Mouse (Mus musculus): ENCODE results near the gene Samd14. TPM values are rescaled to one million over a fixed set of nuclear protein-coding genes. Genes with fewer than 3 reads are reported as not detected.
A peak's percentile ranks its signal among the peaks of the same experiment; 100 is the strongest.
"Not testable (repeated sequence)": the region's sequence is repeated elsewhere in the genome, so short reads cannot be mapped to it uniquely, and the experiment has no call there.

Gene Samd14
- polyA plus RNA-seq (2015; fragmentation: Nextera tagmentation; extraction: Ambion mirVana): 15.0 and 15.3 TPM in 2 replicates

- WGBS: under 1% methylated on average over 30 of the region's 32 CpGs
- Histone ChIP-seq H3K4me1 (replicated peaks) (peaks cover 33% of the 10 kb centered on the region), H3K27me3 (replicated peaks) (no peaks in the 10 kb centered on the region), H3K9ac (peak within 1 kb of the TSS; percentile 77), H3K4me2 (replicated peaks) (peak within 1 kb of the TSS; percentile 76), H3K4me3 (replicated peaks) (peak within 1 kb of the TSS; percentile 63), H3K9me3 (no peaks in the 10 kb centered on the region), H3K27ac (peak within 1 kb of the TSS; percentile 88), H3K36me3 (peaks cover 5% of the 10 kb centered on the region; the same call in 1 of the 2 replicates)
- peak; percentile 70 for ATAC-seq
These were observed at the start of gene Samd14 for GRCm38 (mm10) chr11:95009629-95010014. Samd14 (plus strand) TSS chr11:95009879.

GRCm38 (mm10) chr11:94962534-94963101 is 47.1 kb upstream of the Samd14 start:
- H3K27me3 ChIP-seq (replicated peaks): no peaks in the 10 kb centered on the region
- H3K9ac ChIP-seq: no peak overlapping the region
- WGBS: 57% methylated on average over 5 of the region's 5 CpGs
- H3K9me3 ChIP-seq: no peaks in the 10 kb centered on the region
- H3K4me1 ChIP-seq (replicated peaks): peaks cover 16% of the 10 kb centered on the region
- no peak overlapping the region for H3K4me3 ChIP-seq (replicated peaks)
- no peaks in the 10 kb centered on the region for H3K36me3 ChIP-seq
- no peak overlapping the region for H3K27ac ChIP-seq
- no peak overlapping the region for H3K4me2 ChIP-seq (replicated peaks)
- no peak for ATAC-seq

DNA sequence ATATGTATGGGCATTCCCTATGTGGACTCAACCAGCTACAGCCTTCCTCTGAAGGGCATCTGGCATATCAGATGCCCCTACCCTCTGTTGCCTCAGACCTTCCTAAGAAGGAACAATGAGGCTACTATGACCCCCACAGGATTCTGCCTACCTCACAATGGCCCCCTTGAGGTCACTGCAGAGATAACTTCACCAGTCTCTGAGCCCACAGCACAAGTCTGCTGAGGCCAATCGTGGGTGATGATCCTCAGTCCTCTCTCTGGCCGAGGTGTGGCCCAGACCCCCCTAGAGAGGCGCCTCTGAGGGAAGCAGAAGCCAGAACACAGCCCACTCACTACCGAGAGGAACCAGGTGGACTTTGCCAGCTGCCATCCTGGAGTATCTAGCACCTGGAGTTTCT is 42.3 kb upstream of the Samd14 start, which contains the start of gene Hils1:
TSS of gene Hils1 (plus strand) at position 175 of the 400 bp plus-strand sequence.
- 36% methylated on average over 4 of the region's 4 CpGs for WGBS
- Histone ChIP-seq H3K4me1 (replicated peaks) (0 out of 2 replicates have a peak, but pooled peaks cover 7% of the 10 kb centered on the region), H3K4me2 (replicated peaks) (no peak within 1 kb of the TSS), H3K9me3 (no peaks in the 10 kb centered on the region), H3K27me3 (replicated peaks) (no peaks in the 10 kb centered on the region), H3K27ac (no peak within 1 kb of the TSS), H3K36me3 (no peaks in the 10 kb centered on the region), H3K4me3 (replicated peaks) (no peak within 1 kb of the TSS), H3K9ac (no peak within 1 kb of the TSS)
- no peak for ATAC-seq

DNA sequence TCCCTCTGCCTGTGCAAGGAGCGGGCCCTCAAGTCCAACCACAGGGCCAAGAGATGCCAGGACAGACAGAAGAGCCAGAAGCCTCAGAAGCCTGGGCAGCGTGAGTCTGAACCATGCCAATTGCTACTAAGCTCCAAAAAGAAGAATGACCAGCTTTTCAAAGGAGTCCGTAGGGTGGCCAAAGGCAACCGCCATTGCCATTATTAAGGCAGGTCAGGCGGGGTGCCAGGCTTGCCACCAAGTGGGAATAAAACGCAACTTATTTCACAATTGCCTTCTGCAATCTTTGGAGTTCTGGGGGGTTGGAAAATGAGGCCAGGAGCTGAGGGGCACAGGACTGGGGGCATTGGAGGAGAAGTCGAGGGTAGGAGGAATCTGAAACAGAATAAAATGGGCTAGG is 41.5 kb upstream of the Samd14 start:
- H3K4me2 ChIP-seq (replicated peaks): no peak overlapping the region
- no peaks in the 10 kb centered on the region for H3K9me3 ChIP-seq
- H3K27ac ChIP-seq: no peak overlapping the region
- no peak overlapping the region for H3K9ac ChIP-seq
- H3K4me1 ChIP-seq (replicated peaks): 0 out of 2 replicates have a peak, but pooled peaks cover 7% of the 10 kb centered on the region
- no peaks in the 10 kb centered on the region for H3K27me3 ChIP-seq (replicated peaks)
- no peak overlapping the region for H3K4me3 ChIP-seq (replicated peaks)
- WGBS: 81% methylated on average over 7 of the region's 7 CpGs
- no peaks in the 10 kb centered on the region for H3K36me3 ChIP-seq
- ATAC-seq: no peak

DNA sequence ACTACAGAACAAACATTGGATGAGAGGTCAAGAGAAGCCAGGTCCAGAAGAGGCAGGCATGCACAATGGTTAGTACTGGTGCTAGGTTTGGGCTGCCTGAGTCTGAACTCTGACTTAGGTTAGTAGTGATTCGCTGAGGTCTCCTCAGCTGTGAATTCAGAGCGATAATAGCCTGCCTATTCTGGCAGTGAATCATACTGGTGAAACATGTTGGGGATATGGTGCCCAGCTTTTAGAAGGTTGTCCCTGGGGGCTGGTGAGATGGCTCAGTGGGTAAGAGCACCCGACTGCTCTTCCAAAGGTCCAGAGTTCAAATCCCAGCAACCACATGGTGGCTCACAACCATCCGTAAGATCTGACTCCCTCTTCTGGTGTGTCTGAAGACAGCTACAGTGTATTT is 40.0 kb upstream of the Samd14 start:
- 89% methylated on average over 4 of the region's 4 CpGs for WGBS
- not testable (repeated sequence) for H3K4me2 ChIP-seq (replicated peaks); H3K9me3 ChIP-seq; H3K27me3 ChIP-seq (replicated peaks); H3K4me3 ChIP-seq (replicated peaks); H3K36me3 ChIP-seq; H3K9ac ChIP-seq; ATAC-seq; H3K27ac ChIP-seq; H3K4me1 ChIP-seq (replicated peaks)

DNA sequence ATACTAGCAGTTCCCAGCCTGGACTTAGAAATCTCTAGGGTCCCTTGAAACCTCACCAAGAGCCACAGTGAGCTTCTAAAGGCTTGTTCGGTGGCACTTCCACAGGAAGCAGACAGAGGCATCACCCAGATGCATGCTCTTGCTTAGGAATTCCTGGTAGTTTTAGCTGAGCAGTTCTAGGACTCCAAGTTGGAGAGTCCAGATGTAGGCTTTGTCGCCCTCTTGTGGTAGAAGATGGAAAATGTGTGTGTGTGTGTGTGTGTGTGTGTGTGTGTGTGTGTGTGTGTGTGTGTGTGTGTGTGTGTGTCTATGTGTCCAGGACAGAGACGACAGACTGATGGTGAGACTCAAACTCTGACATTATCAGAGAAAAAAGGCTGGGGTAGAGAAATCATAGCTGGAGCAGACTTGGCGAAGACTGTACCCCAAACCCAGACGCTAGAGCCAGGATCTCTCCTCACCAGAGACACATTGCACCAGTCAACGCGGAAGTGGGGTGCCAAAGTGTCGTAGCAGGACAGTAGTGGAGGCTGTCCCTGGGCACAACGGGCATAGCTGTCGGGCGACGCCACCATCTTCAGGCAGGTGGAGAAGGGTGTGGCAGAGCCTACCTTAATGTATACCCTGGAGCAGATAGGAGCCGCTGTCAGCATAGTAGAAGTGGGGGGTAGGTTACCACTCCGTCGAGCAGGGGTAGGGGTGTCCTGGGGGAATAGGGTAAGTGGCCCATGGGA is 39.3 kb upstream of the Samd14 start:
- no peak overlapping the region for H3K4me2 ChIP-seq (replicated peaks)
- WGBS: 59% methylated on average over 15 of the region's 15 CpGs
- ATAC-seq: no peak
- no peaks in the 10 kb centered on the region for H3K9me3 ChIP-seq
- no peak overlapping the region for H3K4me3 ChIP-seq (replicated peaks)
- no peak overlapping the region for H3K27ac ChIP-seq
- H3K4me1 ChIP-seq (replicated peaks): 0 out of 2 replicates have a peak, but pooled peaks cover 3% of the 10 kb centered on the region
- H3K9ac ChIP-seq: no peak overlapping the region
- no peaks in the 10 kb centered on the region for H3K36me3 ChIP-seq
- H3K27me3 ChIP-seq (replicated peaks): no peaks in the 10 kb centered on the region

GRCm38 (mm10) chr11:94971895-94972615 is 37.6 kb upstream of the Samd14 start:
- no peaks in the 10 kb centered on the region for H3K27me3 ChIP-seq (replicated peaks)
- no peak for ATAC-seq
- no peak overlapping the region for H3K4me2 ChIP-seq (replicated peaks)
- no peak overlapping the region for H3K4me3 ChIP-seq (replicated peaks)
- H3K9ac ChIP-seq: no peak overlapping the region
- no peaks in the 10 kb centered on the region for H3K9me3 ChIP-seq
- 68% methylated on average over 16 of the region's 16 CpGs for WGBS
- no peak overlapping the region for H3K27ac ChIP-seq
- no peaks in the 10 kb centered on the region for H3K36me3 ChIP-seq
- H3K4me1 ChIP-seq (replicated peaks): 0 out of 2 replicates have a peak, but pooled peaks cover 3% of the 10 kb centered on the region

DNA sequence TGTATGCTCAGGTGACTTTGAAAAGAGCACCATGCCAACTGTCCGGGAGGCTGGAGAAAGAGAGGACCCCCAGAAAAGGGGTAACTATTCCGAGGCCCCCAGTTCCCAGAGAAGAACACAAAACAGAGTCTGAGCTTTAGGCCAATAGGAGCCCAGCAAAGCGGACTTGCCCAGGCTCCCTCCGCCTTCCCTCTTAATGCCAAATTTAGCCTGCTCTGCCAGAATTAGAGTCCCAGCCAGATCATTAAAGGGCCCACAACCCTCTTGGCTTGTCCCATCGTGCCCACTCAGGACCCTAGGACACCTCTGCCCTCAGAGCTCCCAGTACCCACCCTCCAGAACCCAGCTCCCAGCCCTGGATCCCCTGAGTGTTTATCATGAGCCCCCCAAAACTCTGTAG is 36.8 kb upstream of the Samd14 start:
- no peak overlapping the region for H3K9ac ChIP-seq
- H3K27me3 ChIP-seq (replicated peaks): no peaks in the 10 kb centered on the region
- H3K4me1 ChIP-seq (replicated peaks): no peaks in the 10 kb centered on the region
- no peak for ATAC-seq
- no peak overlapping the region for H3K4me2 ChIP-seq (replicated peaks)
- no peak overlapping the region for H3K4me3 ChIP-seq (replicated peaks)
- no peak overlapping the region for H3K27ac ChIP-seq
- no peaks in the 10 kb centered on the region for H3K36me3 ChIP-seq
- H3K9me3 ChIP-seq: no peaks in the 10 kb centered on the region
- WGBS: 58% methylated on average over 5 of the region's 5 CpGs

- Histone ChIP-seq H3K4me3 (replicated peaks) (no peak overlapping the region), H3K4me1 (replicated peaks) (no peaks in the 10 kb centered on the region), H3K27me3 (replicated peaks) (no peaks in the 10 kb centered on the region), H3K4me2 (replicated peaks) (no peak overlapping the region), H3K27ac (no peak overlapping the region), H3K36me3 (no peaks in the 10 kb centered on the region), H3K9ac (no peak overlapping the region), H3K9me3 (no peaks in the 10 kb centered on the region)
- ATAC-seq: no peak
- WGBS: 48% methylated on average over 4 of the region's 4 CpGs
These were observed 36.4 kb upstream of the Samd14 start for GRCm38 (mm10) chr11:94973313-94973712.

GRCm38 (mm10) chr11:94974951-94975350 is 34.7 kb upstream of the Samd14 start:
- no peaks in the 10 kb centered on the region for H3K27me3 ChIP-seq (replicated peaks)
- 0 out of 2 replicates have a peak, but pooled peaks cover 5% of the 10 kb centered on the region for H3K4me1 ChIP-seq (replicated peaks)
- H3K36me3 ChIP-seq: no peaks in the 10 kb centered on the region
- H3K4me3 ChIP-seq (replicated peaks): no peak overlapping the region
- 76% methylated on average over 2 of the region's 2 CpGs for WGBS
- no peak overlapping the region for H3K9ac ChIP-seq
- H3K9me3 ChIP-seq: no peaks in the 10 kb centered on the region
- H3K4me2 ChIP-seq (replicated peaks): no peak overlapping the region
- H3K27ac ChIP-seq: no peak overlapping the region
- no peak for ATAC-seq

GRCm38 (mm10) chr11:94976199-94976598 is 33.5 kb upstream of the Samd14 start, which contains the start of gene Sgca:
Sgca (minus strand) TSS chr11:94976327.
- H3K4me2 ChIP-seq (replicated peaks): no peak within 1 kb of the TSS
- H3K27me3 ChIP-seq (replicated peaks): no peaks in the 10 kb centered on the region
- WGBS: 68% methylated on average over 5 of the region's 5 CpGs
- no peaks in the 10 kb centered on the region for H3K36me3 ChIP-seq
- H3K4me3 ChIP-seq (replicated peaks): no peak within 1 kb of the TSS
- H3K27ac ChIP-seq: no peak within 1 kb of the TSS
- ATAC-seq: no peak
- H3K9me3 ChIP-seq: no peaks in the 10 kb centered on the region
- 0 out of 2 replicates have a peak, but pooled peaks cover 5% of the 10 kb centered on the region for H3K4me1 ChIP-seq (replicated peaks)
- no peak within 1 kb of the TSS for H3K9ac ChIP-seq

DNA sequence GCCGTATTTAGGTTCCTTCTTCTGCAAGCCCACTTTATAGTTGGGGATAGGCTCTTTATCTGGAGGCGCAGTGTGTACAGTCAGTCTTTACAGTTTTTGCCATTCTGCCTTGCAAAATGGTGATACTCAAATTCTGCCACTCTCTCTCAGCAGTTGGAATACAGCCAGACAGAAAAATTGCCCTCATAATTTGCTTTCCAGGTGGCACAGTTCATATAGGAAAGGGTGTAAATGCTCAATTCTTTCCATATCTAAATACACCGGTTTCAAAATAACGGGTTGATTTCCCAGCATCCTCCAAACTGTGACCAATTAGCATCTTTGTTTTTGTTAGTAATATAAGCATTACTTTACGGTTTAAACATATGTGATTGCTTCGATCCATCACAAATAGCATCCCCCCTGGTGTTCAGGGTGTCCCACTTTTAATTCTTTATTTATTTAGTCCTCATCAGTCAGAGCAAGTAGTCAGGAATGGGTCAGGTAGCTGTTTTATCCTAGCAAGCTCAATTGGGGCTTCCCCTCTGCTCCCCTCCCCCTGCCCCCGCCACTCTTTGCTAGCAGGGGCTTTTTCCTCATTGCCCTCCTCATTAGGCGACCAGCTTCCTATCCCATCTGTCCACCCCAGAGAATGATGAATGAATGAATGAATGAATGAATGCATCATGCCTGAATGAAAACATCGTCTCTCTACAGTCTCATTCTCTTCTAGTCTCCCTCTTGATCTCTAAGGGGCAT is 31.3 kb upstream of the Samd14 start:
- Histone ChIP-seq H3K36me3 (no peaks in the 10 kb centered on the region), H3K27me3 (replicated peaks) (no peaks in the 10 kb centered on the region), H3K4me2 (replicated peaks) (peak overlapping the region; percentile 61), H3K4me1 (replicated peaks) (0 out of 2 replicates have a peak, but pooled peaks cover 5% of the 10 kb centered on the region), H3K27ac (no peak overlapping the region), H3K9ac (no peak overlapping the region), H3K9me3 (no peaks in the 10 kb centered on the region), H3K4me3 (replicated peaks) (peak overlapping the region; percentile 10; the same call in 1 of the 2 replicates)
- WGBS: 46% methylated on average over 9 of the region's 9 CpGs
- peak; percentile 40 for ATAC-seq
